Mouse (Mus musculus): ENCODE data around the gene Nsun4.

DNA sequence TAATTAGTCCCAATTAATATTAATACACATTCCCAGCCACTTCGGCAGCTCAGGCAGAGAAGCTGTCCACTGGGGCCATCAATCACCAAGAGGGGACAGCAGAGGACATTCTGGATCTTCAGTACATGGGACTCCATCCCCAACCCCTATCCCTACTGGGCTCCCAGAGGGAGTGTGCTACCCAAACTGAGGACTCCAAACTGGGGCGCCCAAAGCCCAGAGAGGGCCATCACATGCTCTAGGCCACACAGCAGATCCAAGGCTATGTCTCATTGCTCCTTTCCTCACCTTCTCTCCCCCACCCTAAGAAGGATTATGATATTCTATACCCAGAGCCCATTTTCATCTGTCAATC, 58.3 kb downstream of the Nsun4 start:
- TF ChIP-seq GATA1 (IDR thresholded peaks at IDR 0.05; ENCODE audit: borderline replicate concordance, low read length) (no peak), FLI1 (IDR thresholded peaks at IDR 0.05; ENCODE audit: low read length) (no peak)
